Mouse (Mus musculus): ENCODE results near the gene Ror1. TPM values are rescaled to one million over a fixed set of nuclear protein-coding genes. Genes with fewer than 3 reads are reported as not detected.

The Ror1 gene
- polyA plus RNA-seq, 1 experiment: 0.45 TPM

- no peak for DNase-seq (ENCODE audit: low read depth, low spot score)
- 89% methylated on average over 6 of the region's 6 CpGs for WGBS
These were observed 188.9 kb downstream of the Ror1 start for GRCm38 (mm10) chr4:100284528-100284927.

DNA sequence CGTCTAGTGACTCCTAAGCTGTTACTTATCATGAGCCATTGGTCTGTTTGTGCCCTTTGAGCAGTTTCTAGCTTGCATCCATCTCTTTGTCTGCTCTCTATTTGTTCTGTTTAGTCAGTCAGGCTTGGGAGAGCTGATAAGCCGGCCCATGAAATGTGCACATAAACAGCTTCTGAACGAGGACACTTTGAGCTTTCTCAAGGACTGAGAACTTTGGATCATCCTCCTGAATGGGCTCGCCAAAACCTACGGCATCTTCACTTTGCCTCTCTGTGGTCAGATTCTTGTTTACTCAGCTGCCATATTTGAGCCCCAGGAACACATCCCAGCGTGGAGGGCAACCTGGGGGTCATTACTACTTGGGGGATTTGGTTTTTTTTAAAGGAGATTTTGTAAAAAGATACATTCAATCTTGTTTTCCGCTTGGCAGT lies 190.5 kb downstream of the Ror1 start:
- no peak for DNase-seq (ENCODE audit: low read depth, low spot score)
- 48% methylated on average over 7 of the region's 7 CpGs for WGBS

- no peak for DNase-seq (ENCODE audit: low read depth, low spot score)
These were observed 191.2 kb downstream of the Ror1 start for GRCm38 (mm10) chr4:100286800-100287199.

DNA sequence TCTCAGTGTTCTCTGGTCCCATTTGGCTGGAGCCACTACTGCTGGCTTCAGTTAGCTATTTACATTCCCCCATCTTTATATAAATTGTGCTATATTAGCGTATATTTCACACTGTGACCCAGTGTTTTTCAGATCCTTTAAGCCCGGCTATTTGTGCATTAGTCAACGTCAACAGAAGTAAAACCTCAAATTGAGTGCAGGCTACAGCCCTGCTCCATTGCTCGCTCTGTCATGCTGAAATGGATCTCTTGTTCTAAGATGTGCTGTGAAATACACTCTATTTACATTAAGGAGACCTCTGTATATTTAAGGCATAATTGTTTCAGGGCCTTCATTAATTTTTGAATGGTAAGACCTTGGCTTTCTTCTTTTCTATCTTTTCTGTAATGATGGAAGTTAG lies 192.2 kb downstream of the Ror1 start:
- 74% methylated on average over 4 of the region's 4 CpGs for WGBS
- no peak for DNase-seq (ENCODE audit: low read depth, low spot score)

GRCm38 (mm10) chr4:100291015-100291651 lies 195.5 kb downstream of the Ror1 start:
- no peak for DNase-seq (ENCODE audit: low read depth, low spot score)
- 65% methylated on average over 5 of the region's 5 CpGs for WGBS

DNA sequence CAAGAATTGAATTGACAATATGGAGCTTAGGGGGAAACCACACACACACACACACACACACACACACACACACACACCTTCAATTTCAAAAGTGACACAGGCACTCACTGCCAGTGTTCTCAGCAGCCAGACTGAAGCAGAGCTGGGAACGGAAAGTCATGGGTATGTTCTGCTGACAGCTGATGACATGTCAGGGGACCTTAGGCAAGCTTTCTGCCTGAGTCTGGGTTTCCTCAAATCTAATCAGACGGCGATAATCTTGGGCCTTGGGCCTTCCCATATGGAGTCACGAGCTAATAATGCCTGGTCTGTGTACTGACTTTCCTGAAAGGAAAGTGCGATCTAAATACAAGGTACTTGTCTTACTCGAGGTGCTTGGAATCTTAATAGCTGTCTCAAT lies 202.1 kb downstream of the Ror1 start:
- 73% methylated on average over 6 of the region's 6 CpGs for WGBS
- DNase-seq (ENCODE audit: low read depth, low spot score): no peak

GRCm38 (mm10) chr4:100298566-100298965 lies 203.0 kb downstream of the Ror1 start:
- DNase-seq (ENCODE audit: low read depth, low spot score): no peak
- 82% methylated on average over 5 of the region's 5 CpGs for WGBS

- DNase-seq (ENCODE audit: low read depth, low spot score): no peak
- 65% methylated on average over 5 of the region's 5 CpGs for WGBS
These were observed 204.6 kb downstream of the Ror1 start for GRCm38 (mm10) chr4:100300171-100300570.

- WGBS: 85% methylated on average over 1 of the region's 1 CpGs
- no peak for DNase-seq (ENCODE audit: low read depth, low spot score)
These were observed 205.8 kb downstream of the Ror1 start for GRCm38 (mm10) chr4:100301423-100301822.

DNA sequence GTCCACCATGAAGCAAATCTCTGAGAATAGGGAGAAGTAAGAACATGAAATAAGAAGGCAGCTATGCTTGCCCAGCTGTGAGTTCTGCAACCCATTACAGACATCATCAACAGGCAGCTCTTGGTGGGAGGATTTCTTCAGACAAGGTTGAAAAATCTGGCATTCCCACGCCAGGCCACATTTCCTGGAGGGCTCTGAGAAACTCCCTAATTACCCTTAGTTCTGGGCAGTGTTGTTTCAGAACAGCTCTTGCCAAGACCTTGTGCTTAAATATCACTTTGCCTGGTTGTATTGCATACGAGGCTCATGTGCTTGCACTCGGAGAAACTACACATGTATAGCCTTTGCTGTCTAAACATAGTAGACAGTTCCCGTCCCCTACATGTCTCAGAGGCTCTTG lies 211.8 kb downstream of the Ror1 start:
- 75% methylated on average over 4 of the region's 4 CpGs for WGBS
- no peak for DNase-seq (ENCODE audit: low read depth, low spot score)

DNA sequence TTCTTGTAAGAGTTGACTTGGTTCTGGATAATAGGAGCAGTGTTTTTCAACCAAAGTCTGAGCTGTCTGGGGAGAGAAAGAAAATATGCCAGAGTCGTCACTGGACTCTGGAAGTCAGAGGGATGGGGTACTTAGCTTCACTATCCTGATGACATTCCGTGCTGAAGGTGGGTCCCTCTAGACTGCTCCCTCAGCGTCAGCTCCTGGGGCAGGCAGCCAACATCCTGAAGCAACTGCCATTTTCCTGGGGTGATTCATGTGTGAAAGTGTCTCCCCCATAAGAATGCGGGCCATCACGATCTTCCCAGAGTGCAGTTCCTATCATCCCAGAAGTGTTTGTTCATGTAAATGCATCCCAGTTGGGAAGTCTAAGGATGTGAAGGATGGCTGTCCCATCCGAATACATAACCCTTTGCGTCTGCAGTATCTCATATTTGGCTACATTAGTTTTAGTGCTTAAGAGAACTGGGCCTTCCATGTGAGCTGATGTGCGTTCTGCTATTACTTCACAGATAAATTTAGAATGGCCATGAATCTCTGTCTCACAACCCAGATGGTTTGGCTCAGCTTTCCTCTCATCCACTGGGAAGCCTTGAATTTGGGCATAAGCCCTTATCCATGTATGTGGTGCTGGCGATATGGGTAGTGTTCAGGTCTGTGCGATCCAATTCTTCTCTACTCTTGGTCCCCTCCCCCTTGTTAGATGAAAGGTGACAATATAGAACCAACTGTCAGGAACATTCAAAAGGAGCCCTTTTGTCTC lies 216.4 kb downstream of the Ror1 start:
- 76% methylated on average over 10 of the region's 10 CpGs for WGBS
- no peak for DNase-seq (ENCODE audit: low read depth, low spot score)

- WGBS: 53% methylated on average over 1 of the region's 1 CpGs
- DNase-seq (ENCODE audit: low read depth, low spot score): no peak
These were observed 219.5 kb downstream of the Ror1 start for GRCm38 (mm10) chr4:100315066-100315465.

GRCm38 (mm10) chr4:100321758-100322157 lies 226.2 kb downstream of the Ror1 start:
- WGBS: 16% methylated on average over 6 of the region's 6 CpGs
- DNase-seq (ENCODE audit: low read depth, low spot score): peak; percentile 16

DNA sequence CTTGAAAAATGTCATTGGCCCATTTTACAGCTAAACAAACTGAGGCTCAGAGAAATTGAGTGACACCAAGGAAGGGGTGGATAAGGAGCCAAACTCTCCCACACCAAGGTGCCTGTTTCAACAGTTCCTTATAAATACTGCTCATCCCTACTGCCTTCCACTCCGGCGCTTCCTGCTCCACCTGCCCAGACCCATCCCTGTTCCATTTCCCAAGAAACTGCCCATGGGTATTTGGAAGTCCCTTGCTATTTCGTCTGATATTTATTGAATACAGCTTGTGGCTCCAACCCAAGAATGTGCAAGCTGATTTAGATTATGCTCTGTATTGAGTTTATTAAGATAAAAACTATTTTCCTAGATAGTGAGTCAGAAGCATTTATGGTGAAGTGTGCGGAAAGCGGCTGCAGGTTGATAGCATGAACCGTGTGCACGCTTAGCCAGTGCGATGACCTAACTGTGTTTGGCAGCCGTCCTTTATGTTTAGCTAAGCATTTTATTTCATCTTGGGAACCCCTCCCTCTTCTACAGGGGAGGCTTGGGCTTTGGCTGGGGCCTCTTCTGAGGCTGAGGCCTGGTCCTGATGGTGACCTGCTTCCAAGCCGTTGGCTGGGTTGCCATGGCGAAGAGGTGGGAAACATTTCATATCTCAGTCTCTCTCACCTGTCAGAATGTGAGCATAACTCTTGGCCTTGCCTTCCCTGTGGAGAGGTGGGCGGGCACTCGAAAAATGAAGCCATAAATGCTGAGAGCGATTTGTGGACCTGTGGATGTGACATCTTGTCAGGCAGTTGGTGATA lies 229.3 kb downstream of the Ror1 start:
- WGBS: 55% methylated on average over 14 of the region's 14 CpGs
- no peak for DNase-seq (ENCODE audit: low read depth, low spot score)

GRCm38 (mm10) chr4:100328361-100328970 lies 232.9 kb downstream of the Ror1 start:
- DNase-seq (ENCODE audit: low read depth, low spot score): no peak
- whole genome bisulfite sequencing: 43% methylated on average over 4 of the region's 4 CpGs

DNA sequence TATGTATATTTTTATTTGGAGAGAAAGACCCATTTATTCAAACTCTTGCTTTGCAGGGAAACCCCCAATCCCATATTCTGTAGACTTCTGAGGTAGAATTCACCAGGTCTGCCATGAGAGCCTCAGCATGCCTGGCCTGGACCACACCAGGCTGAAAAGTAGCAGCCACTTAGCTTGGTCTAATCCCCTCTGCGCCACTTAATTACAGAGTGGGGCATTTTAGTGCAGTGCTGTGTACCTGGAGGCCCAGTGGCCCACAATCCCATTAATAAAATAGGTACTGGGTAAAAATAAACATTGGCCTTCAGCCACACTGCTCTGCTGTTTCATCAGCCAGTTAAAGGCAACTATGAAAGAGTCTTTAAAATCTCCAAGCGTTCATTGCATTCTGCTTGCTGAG lies 239.6 kb downstream of the Ror1 start:
- 84% methylated on average over 2 of the region's 2 CpGs for WGBS

GRCm38 (mm10) chr4:100347791-100348190 lies 252.2 kb downstream of the Ror1 start:
- 84% methylated on average over 3 of the region's 3 CpGs for WGBS
- DNase-seq (ENCODE audit: low read depth, low spot score): no peak

More for the DNA sequence above, 239.6 kb downstream of the Ror1 start:
- no peak for DNase-seq (ENCODE audit: low read depth, low spot score)

GRCm38 (mm10) chr4:100350106-100350795 lies 254.7 kb downstream of the Ror1 start:
- no peak for DNase-seq (ENCODE audit: low read depth, low spot score)
- 82% methylated on average over 7 of the region's 7 CpGs for WGBS

DNA sequence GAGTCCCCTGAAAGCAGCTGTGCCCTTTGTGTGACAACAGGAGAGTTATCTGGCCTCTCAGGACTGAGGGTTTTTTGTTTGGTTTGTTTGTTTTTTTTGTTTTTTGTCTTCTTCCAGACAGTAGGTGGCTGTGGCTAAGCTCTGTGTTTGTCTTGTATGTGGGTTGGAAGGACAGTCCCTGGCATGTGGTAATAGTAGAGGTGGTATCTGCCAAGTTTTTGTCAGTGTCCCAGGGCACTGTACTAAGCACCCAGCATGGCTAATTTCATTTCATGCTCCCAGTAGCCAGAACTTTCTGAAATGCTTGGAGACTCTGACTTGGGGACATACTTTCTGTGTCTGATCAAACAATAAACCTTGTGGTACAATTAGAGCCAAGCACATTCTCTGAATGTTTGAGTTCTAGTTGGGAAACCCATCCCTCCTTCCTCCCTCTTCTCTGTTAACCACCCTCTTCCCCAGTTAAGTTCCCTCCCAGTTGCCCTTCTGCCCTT lies 256.3 kb downstream of the Ror1 start:
- no peak for DNase-seq (ENCODE audit: low read depth, low spot score)
